Mouse (Mus musculus): Measurements from ENCODE around the gene Timm50.

DNA sequence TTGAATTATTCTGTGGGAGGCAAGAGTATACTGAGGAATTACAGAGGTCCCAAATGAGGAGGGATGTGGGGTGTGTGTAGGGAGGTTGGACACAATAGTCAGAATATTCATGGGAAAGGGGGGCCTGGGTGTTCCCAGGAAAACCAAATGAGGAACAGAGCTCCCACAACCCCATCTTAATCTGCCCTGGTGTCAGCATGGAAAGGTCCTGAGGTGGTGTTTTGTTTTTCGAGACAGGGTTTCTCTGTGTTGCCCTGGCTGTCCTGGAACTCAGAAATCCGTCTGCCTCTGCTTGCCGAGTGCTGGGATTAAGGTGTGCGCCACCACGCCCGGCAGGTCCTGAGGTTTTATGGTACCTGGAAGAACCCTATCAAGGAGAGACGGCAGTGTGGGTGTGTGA is 46.6 kb upstream of the Timm50 start:
- no peak for TF ChIP-seq POLR2A (IDR thresholded peaks at IDR 0.05; ENCODE audit: low read depth, low read length)
- TF ChIP-seq CTCF (IDR thresholded peaks at IDR 0.05; ENCODE audit: borderline replicate concordance, insufficient read depth, low read length): no peak

All from embryonic fibroblast, embryonic 13.5 days (primary cell).